Mouse (Mus musculus) limb, embryonic 15.5 days (tissue): ENCODE measurements around the gene Nt5m. TPM values are rescaled to one million over a fixed set of nuclear protein-coding genes. Genes with fewer than 3 reads are reported as not detected.

Source experiments
- ATAC-seq: fragments of 200-750 bp; cut with Nextera tagmentation; 2 replicates; pipeline ENCODE4 v1.8.0; 2017; ENCODE audit warnings: low read depth, moderate TSS enrichment; ENCODE audit not compliant: insufficient number of reproducible peaks, low FRiP score, low TSS enrichment
- H3K27ac ChIP-seq: fragments of 300-500 bp; sonication (generic); 2 replicates; pipeline ENCODE4 v1.5.1; 2015; ENCODE audit warnings: moderate library complexity, mild to moderate bottlenecking, inconsistent platforms
- H3K27me3 ChIP-seq: fragments of 300-500 bp; sonication (generic); 2 replicates; pipeline ENCODE4 v1.6.1; 2015; ENCODE audit warnings: inconsistent platforms
- H3K36me3 ChIP-seq: fragments of 300-500 bp; sonication (generic); 2 replicates; pipeline ENCODE4 v1.6.1; 2015; ENCODE audit warnings: inconsistent platforms
- H3K4me1 ChIP-seq: fragments of 300-500 bp; sonication (generic); 2 replicates; pipeline ENCODE4 v1.6.1; 2015; ENCODE audit warnings: inconsistent platforms
- H3K4me2 ChIP-seq: fragments of 300-500 bp; sonication (generic); 2 replicates; pipeline ENCODE4 v1.6.1; 2015; ENCODE audit warnings: mild to moderate bottlenecking, inconsistent platforms
- H3K4me3 ChIP-seq: fragments of 300-500 bp; sonication (generic); 2 replicates; pipeline ENCODE4 v1.5.1; 2015; ENCODE audit warnings: mild to moderate bottlenecking, inconsistent platforms
- H3K9ac ChIP-seq: fragments of 300-500 bp; sonication (generic); 2 replicates; pipeline ENCODE4 v1.6.1; 2015; ENCODE audit warnings: inconsistent platforms
- H3K9me3 ChIP-seq: fragments of 300-500 bp; sonication (generic); 2 replicates; pipeline ENCODE4 v1.6.1; 2016; ENCODE audit warnings: inconsistent platforms
- WGBS: fragments of 180-500 bp; shearing (Covaris S2); methylation state at CpG from one replicate; pipeline ENCODE4 v1.1.7; 2015; 5-methylcytosine and 5-hydroxymethylcytosine counted together
- polyA plus RNA-seq: library from polyadenylated mRNA; unstranded; fragments of >200 nt; fragmentation: Nextera tagmentation; extraction: Ambion mirVana; gene quantifications from 2 replicates; pipeline ENCODE4 v1.2.1, GENCODE M21; 2015

The Nt5m gene
- 39.0 and 39.4 TPM in 2 replicates for polyA plus RNA-seq

- H3K9ac ChIP-seq, result peak within 1 kb of the TSS; percentile 96
- no peaks in the 10 kb centered on the region for H3K9me3 ChIP-seq
- H3K4me2 ChIP-seq, result peak within 1 kb of the TSS; percentile 58
- peaks cover 29% of the 10 kb centered on the region for H3K36me3 ChIP-seq
- peaks cover 15% of the 10 kb centered on the region for H3K4me1 ChIP-seq
- 0% methylated on average over 22 of the region's 24 CpGs for WGBS
- H3K27me3 ChIP-seq, result no peaks in the 10 kb centered on the region
- ATAC-seq, result peak; percentile 96
- peak within 1 kb of the TSS; percentile 99 for H3K27ac ChIP-seq
- H3K4me3 ChIP-seq, result peak within 1 kb of the TSS; percentile 100
Observed at GRCm38 (mm10) chr11:59839008-59839458, at the start of gene Nt5m. Gene Nt5m, plus strand, starts transcription at chr11:59839447.

GRCm38 (mm10) chr11:59793390-59793789, 45.9 kb upstream of the Nt5m start:
- no peaks in the 10 kb centered on the region for H3K9me3 ChIP-seq
- H3K27ac ChIP-seq, result no peak overlapping the region
- H3K4me1 ChIP-seq, result no peaks in the 10 kb centered on the region
- no peaks in the 10 kb centered on the region for H3K27me3 ChIP-seq
- no peak overlapping the region for H3K4me2 ChIP-seq
- WGBS, result 92% methylated on average over 6 of the region's 6 CpGs
- peaks cover 71% of the 10 kb centered on the region for H3K36me3 ChIP-seq
- H3K4me3 ChIP-seq, result no peak overlapping the region
- H3K9ac ChIP-seq, result no peak overlapping the region
- ATAC-seq, result no peak

GRCm38 (mm10) chr11:59800412-59800811, 38.8 kb upstream of the Nt5m start:
- Histone ChIP-seq H3K27me3 (no peaks in the 10 kb centered on the region), H3K9me3 (no peaks in the 10 kb centered on the region), H3K36me3 (peaks cover 95% of the 10 kb centered on the region), H3K4me2 (no peak overlapping the region), H3K4me3 (no peak overlapping the region), H3K27ac (no peak overlapping the region), H3K4me1 (no peaks in the 10 kb centered on the region), H3K9ac (no peak overlapping the region)
- WGBS, result 93% methylated on average over 10 of the region's 10 CpGs
- no peak for ATAC-seq

- no peaks in the 10 kb centered on the region for H3K27me3 ChIP-seq
- H3K36me3 ChIP-seq, result peaks cover 95% of the 10 kb centered on the region
- no peak overlapping the region for H3K27ac ChIP-seq
- WGBS, result 94% methylated on average over 8 of the region's 8 CpGs
- no peak overlapping the region for H3K4me2 ChIP-seq
- H3K4me1 ChIP-seq, result no peaks in the 10 kb centered on the region; the same call in 1 of the 2 replicates
- no peak for ATAC-seq
- no peak overlapping the region for H3K9ac ChIP-seq
- no peak overlapping the region for H3K4me3 ChIP-seq
- H3K9me3 ChIP-seq, result no peaks in the 10 kb centered on the region
Observed at GRCm38 (mm10) chr11:59801881-59802280, 37.4 kb upstream of the Nt5m start.

- no peak overlapping the region for H3K9ac ChIP-seq
- peaks cover 90% of the 10 kb centered on the region for H3K36me3 ChIP-seq
- H3K27me3 ChIP-seq, result no peaks in the 10 kb centered on the region
- no peak overlapping the region; the same call in 1 of the 2 replicates for H3K27ac ChIP-seq
- no peak for ATAC-seq
- H3K9me3 ChIP-seq, result no peaks in the 10 kb centered on the region
- no peak overlapping the region for H3K4me3 ChIP-seq
- H3K4me1 ChIP-seq, result peaks cover 6% of the 10 kb centered on the region
- WGBS, result 68% methylated on average over 14 of the region's 14 CpGs
- no peak overlapping the region for H3K4me2 ChIP-seq
Observed at GRCm38 (mm10) chr11:59803516-59803915, 35.7 kb upstream of the Nt5m start.

- Histone ChIP-seq H3K27me3 (no peaks in the 10 kb centered on the region), H3K9ac (no peak overlapping the region), H3K27ac (no peak overlapping the region), H3K9me3 (no peaks in the 10 kb centered on the region), H3K4me2 (no peak overlapping the region), H3K4me1 (peaks cover 14% of the 10 kb centered on the region), H3K4me3 (no peak overlapping the region), H3K36me3 (peaks cover 80% of the 10 kb centered on the region)
- WGBS, result 90% methylated on average over 22 of the region's 22 CpGs
- no peak for ATAC-seq
Observed at GRCm38 (mm10) chr11:59804409-59805110, 34.7 kb upstream of the Nt5m start.

GRCm38 (mm10) chr11:59805256-59805655, 34.0 kb upstream of the Nt5m start:
- no peaks in the 10 kb centered on the region for H3K9me3 ChIP-seq
- H3K4me2 ChIP-seq, result no peak overlapping the region
- H3K4me1 ChIP-seq, result peaks cover 14% of the 10 kb centered on the region
- H3K4me3 ChIP-seq, result no peak overlapping the region
- no peak overlapping the region for H3K27ac ChIP-seq
- H3K9ac ChIP-seq, result no peak overlapping the region
- no peak for ATAC-seq
- no peaks in the 10 kb centered on the region for H3K27me3 ChIP-seq
- WGBS, result 79% methylated on average over 1 of the region's 1 CpGs
- peaks cover 73% of the 10 kb centered on the region for H3K36me3 ChIP-seq

- no peak for ATAC-seq
- H3K9ac ChIP-seq, result no peak overlapping the region
- H3K4me1 ChIP-seq, result peaks cover 14% of the 10 kb centered on the region
- H3K4me3 ChIP-seq, result no peak overlapping the region
- H3K27ac ChIP-seq, result no peak overlapping the region
- H3K36me3 ChIP-seq, result peaks cover 69% of the 10 kb centered on the region
- no peak overlapping the region for H3K4me2 ChIP-seq
- H3K27me3 ChIP-seq, result no peaks in the 10 kb centered on the region
- WGBS, result 91% methylated on average over 2 of the region's 2 CpGs
- no peaks in the 10 kb centered on the region for H3K9me3 ChIP-seq
Observed at GRCm38 (mm10) chr11:59805656-59806055, 33.6 kb upstream of the Nt5m start.

- Histone ChIP-seq H3K9me3 (no peaks in the 10 kb centered on the region), H3K27me3 (no peaks in the 10 kb centered on the region), H3K4me1 (peaks cover 19% of the 10 kb centered on the region), H3K4me2 (peak overlapping the region; percentile 72), H3K27ac (peak overlapping the region; percentile 98), H3K9ac (peak overlapping the region; percentile 91; the same call in 1 of the 2 replicates), H3K36me3 (peaks cover 43% of the 10 kb centered on the region), H3K4me3 (peak overlapping the region; percentile 92)
- WGBS, result 61% methylated on average over 14 of the region's 14 CpGs
- ATAC-seq, result no peak
Observed at GRCm38 (mm10) chr11:59808170-59808960, 30.9 kb upstream of the Nt5m start.

GRCm38 (mm10) chr11:59809071-59809669, 30.1 kb upstream of the Nt5m start:
- H3K27me3 ChIP-seq, result no peaks in the 10 kb centered on the region
- peak overlapping the region; percentile 91 for H3K9ac ChIP-seq
- H3K4me2 ChIP-seq, result peak overlapping the region; percentile 72
- WGBS, result under 1% methylated on average over 15 of the region's 15 CpGs
- H3K36me3 ChIP-seq, result peaks cover 36% of the 10 kb centered on the region
- ATAC-seq, result no peak
- peaks cover 19% of the 10 kb centered on the region for H3K4me1 ChIP-seq
- H3K9me3 ChIP-seq, result no peaks in the 10 kb centered on the region
- H3K27ac ChIP-seq, result peak overlapping the region; percentile 98
- H3K4me3 ChIP-seq, result peak overlapping the region; percentile 92

- Histone ChIP-seq H3K27me3 (no peaks in the 10 kb centered on the region), H3K27ac (peak within 1 kb of the TSS; percentile 98), H3K36me3 (peaks cover 29% of the 10 kb centered on the region), H3K4me3 (peak within 1 kb of the TSS; percentile 92), H3K9me3 (no peaks in the 10 kb centered on the region), H3K4me2 (peak within 1 kb of the TSS; percentile 72), H3K9ac (peak within 1 kb of the TSS; percentile 91), H3K4me1 (peaks cover 19% of the 10 kb centered on the region)
- under 1% methylated on average over 52 of the region's 52 CpGs for WGBS
- peak; percentile 91 for ATAC-seq
Observed at GRCm38 (mm10) chr11:59809670-59810474, 29.4 kb upstream of the Nt5m start, which contains the start of gene Flcn. Gene Flcn, minus strand, starts transcription at chr11:59810016.
